Mouse (Mus musculus) left cerebral cortex, adult 11 months (tissue): ENCODE data around the gene Pcolce2.

Experiments
- DNase-seq: peaks from one replicate; pipeline ENCODE4 v3.0.0; 2022; ENCODE audit warnings: low spot score

The Pcolce2 gene

GRCm38 (mm10) chr9:95654356-95654755, 17.0 kb downstream of the Pcolce2 start:
- no peak for DNase-seq

GRCm38 (mm10) chr9:95657941-95658340, 20.5 kb downstream of the Pcolce2 start:
- DNase-seq, result no peak

- no peak for DNase-seq
Measured at GRCm38 (mm10) chr9:95664290-95664989, 27.0 kb downstream of the Pcolce2 start.

GRCm38 (mm10) chr9:95665835-95666234, 28.4 kb downstream of the Pcolce2 start:
- DNase-seq, result no peak

GRCm38 (mm10) chr9:95667836-95668235, 30.4 kb downstream of the Pcolce2 start:
- peak; percentile 55 for DNase-seq

- DNase-seq, result no peak
Measured at GRCm38 (mm10) chr9:95668306-95668705, 30.9 kb downstream of the Pcolce2 start.

- no peak for DNase-seq
Measured at GRCm38 (mm10) chr9:95672331-95672730, 34.9 kb downstream of the Pcolce2 start.

- DNase-seq, result no peak
Measured at GRCm38 (mm10) chr9:95672760-95673159, 35.4 kb downstream of the Pcolce2 start.

GRCm38 (mm10) chr9:95675064-95675699, 37.8 kb downstream of the Pcolce2 start:
- DNase-seq, result no peak

GRCm38 (mm10) chr9:95676021-95676420, 38.6 kb downstream of the Pcolce2 start:
- no peak for DNase-seq

- no peak for DNase-seq
Measured at GRCm38 (mm10) chr9:95679966-95680365, 42.6 kb downstream of the Pcolce2 start.

GRCm38 (mm10) chr9:95680691-95681090, 43.3 kb downstream of the Pcolce2 start:
- DNase-seq, result no peak

GRCm38 (mm10) chr9:95685660-95686440, 48.4 kb downstream of the Pcolce2 start:
- DNase-seq, result no peak

- DNase-seq, result no peak
Measured at GRCm38 (mm10) chr9:95688064-95688463, 50.7 kb downstream of the Pcolce2 start.

- DNase-seq, result no peak
Measured at GRCm38 (mm10) chr9:95692823-95693222, 55.4 kb downstream of the Pcolce2 start.

- no peak for DNase-seq
Measured at GRCm38 (mm10) chr9:95693528-95694100, 56.2 kb downstream of the Pcolce2 start.

GRCm38 (mm10) chr9:95694526-95694925, 57.1 kb downstream of the Pcolce2 start:
- DNase-seq, result no peak

- DNase-seq, result no peak
Measured at GRCm38 (mm10) chr9:95695023-95695422, 57.6 kb downstream of the Pcolce2 start.

GRCm38 (mm10) chr9:95696581-95696980, 59.2 kb downstream of the Pcolce2 start:
- DNase-seq, result no peak

GRCm38 (mm10) chr9:95697808-95698207, 60.4 kb downstream of the Pcolce2 start:
- no peak for DNase-seq

- no peak for DNase-seq
Measured at GRCm38 (mm10) chr9:95699273-95699672, 61.9 kb downstream of the Pcolce2 start.

GRCm38 (mm10) chr9:95704078-95704477, 66.7 kb downstream of the Pcolce2 start:
- DNase-seq, result no peak

GRCm38 (mm10) chr9:95705371-95705770, 68.0 kb downstream of the Pcolce2 start:
- no peak for DNase-seq
